ENCODE assay signal across 30 mouse cellular contexts in the genomic region with DNA sequence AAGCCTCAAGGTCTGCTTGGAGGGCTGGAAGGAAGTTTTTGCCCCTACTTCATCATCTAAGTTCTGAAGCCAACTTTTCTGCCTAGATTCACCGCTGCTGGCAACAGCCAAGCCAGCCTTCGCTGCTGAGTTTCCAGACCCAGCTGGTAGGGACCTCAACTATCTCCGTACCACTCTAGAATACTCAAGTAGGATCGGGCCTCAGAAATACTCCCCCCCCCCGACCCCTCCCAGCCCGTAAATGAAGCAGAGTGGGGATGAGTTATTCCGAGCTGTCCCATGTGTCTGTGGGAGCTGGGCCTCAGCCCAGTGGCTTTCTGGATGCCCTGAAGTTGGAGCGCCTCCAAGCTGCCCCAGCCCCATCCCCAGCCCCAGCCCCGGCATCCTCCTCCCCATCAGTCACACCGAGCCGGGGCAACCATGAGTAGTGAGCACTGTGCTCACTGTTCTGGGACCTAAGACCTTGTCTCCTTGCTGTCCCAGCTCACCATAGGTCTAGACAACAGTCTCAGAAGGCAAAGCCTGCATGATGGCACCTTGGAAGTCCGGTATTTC.
DNase-seq lines count a peak whose midpoint lies in the region; ATAC-seq and TF ChIP-seq lines count a peak whose summit lies in the region.
"Had no signal": no experiment of that assay in that cellular context is flagged by ENCODE, and none has a peak within 500 bp of the region (broad histone marks: within the 10 kb centered on the region; RNA-seq: fewer than 3 reads in every experiment).

No protein-coding gene starts in this region.

- H3K4me1 ChIP-seq in hindbrain, embryonic 15.5 days (replicated peaks), result peaks cover 15% of the 10 kb centered on the region
- peaks cover 32% of the 10 kb centered on the region for H3K4me1 ChIP-seq in hindbrain, embryonic 12.5 days
- peaks cover 9% of the 10 kb centered on the region for H3K4me1 ChIP-seq in midbrain, embryonic 15.5 days
- peaks cover 10% of the 10 kb centered on the region; the same call in 1 of the 2 replicates for H3K4me1 ChIP-seq in midbrain, embryonic 14.5 days (ENCODE audit: control insufficient read depth, insufficient read depth, low read length)
- H3K4me1 ChIP-seq in hindbrain, postnatal 0 days (ENCODE audit: insufficient read depth, low read length), result peaks cover 15% of the 10 kb centered on the region
- peaks cover 5% of the 10 kb centered on the region for H3K4me1 ChIP-seq in neural tube, embryonic 14.5 days (ENCODE audit: control insufficient read depth, insufficient read depth, low read length)
- H3K4me1 ChIP-seq: forebrain, embryonic 13.5 days had no signal

- no peaks in the 10 kb centered on the region for H3K36me3 ChIP-seq in hindbrain, embryonic 15.5 days
- H3K36me3 ChIP-seq in hindbrain, embryonic 12.5 days, result no peaks in the 10 kb centered on the region
- no peaks in the 10 kb centered on the region for H3K36me3 ChIP-seq in midbrain, embryonic 15.5 days (replicated peaks)
- H3K36me3 ChIP-seq in midbrain, embryonic 14.5 days (ENCODE audit: control insufficient read depth, insufficient read depth, low read length), result no peaks in the 10 kb centered on the region
- H3K36me3 ChIP-seq in hindbrain, postnatal 0 days (ENCODE audit: insufficient read depth, low read length), result no peaks in the 10 kb centered on the region
- no peaks in the 10 kb centered on the region for H3K36me3 ChIP-seq in neural tube, embryonic 14.5 days (ENCODE audit: control insufficient read depth, insufficient read depth, low read length)
- H3K36me3 ChIP-seq: embryonic facial prominence, embryonic 10.5 days; embryonic facial prominence, embryonic 15.5 days; heart, embryonic 13.5 days; kidney, embryonic 15.5 days; lung, embryonic 15.5 days had no signal

- DNase-seq in midbrain, embryonic 14.5 days, result no peak
- DNase-seq in hindbrain, postnatal 0 days (ENCODE audit: low spot score), result peak; percentile 52
- DNase-seq in thymus, postnatal 14 days, result no peak
- no peak for DNase-seq in heart, postnatal 4 days
- DNase-seq: adrenal gland, adult 8-10 months; cerebellum, adult 8-10 months; cerebellum, postnatal 25 days; gastrocnemius, postnatal 10 days; heart, postnatal 10 days; kidney, adult 11 months; kidney, postnatal 36 days; lung, postnatal 36 days; right cerebral cortex, adult 18-20 months; right cerebral cortex, postnatal 4 days; thymus, adult 18-20 months; thymus, postnatal 36 days had no signal

- H3K4me2 ChIP-seq in hindbrain, embryonic 15.5 days, result no peak overlapping the region
- H3K4me2 ChIP-seq in hindbrain, embryonic 12.5 days (replicated peaks), result no peak overlapping the region
- H3K4me2 ChIP-seq in midbrain, embryonic 15.5 days, result no peak overlapping the region
- no peak overlapping the region for H3K4me2 ChIP-seq in midbrain, embryonic 14.5 days (ENCODE audit: low read length)
- no peak overlapping the region for H3K4me2 ChIP-seq in hindbrain, postnatal 0 days (ENCODE audit: low read depth, low read length)
- H3K4me2 ChIP-seq in neural tube, embryonic 14.5 days (ENCODE audit: low read depth, low read length), result no peak overlapping the region
- H3K4me2 ChIP-seq: embryonic facial prominence, embryonic 15.5 days; forebrain, embryonic 13.5 days; heart, embryonic 13.5 days; kidney, embryonic 15.5 days; liver, embryonic 11.5 days; lung, embryonic 15.5 days had no signal

- no peak overlapping the region for H3K4me3 ChIP-seq in hindbrain, embryonic 15.5 days
- no peak overlapping the region for H3K4me3 ChIP-seq in hindbrain, embryonic 12.5 days
- no peak overlapping the region for H3K4me3 ChIP-seq in midbrain, embryonic 15.5 days
- no peak overlapping the region for H3K4me3 ChIP-seq in midbrain, embryonic 14.5 days (replicated peaks; ENCODE audit: low read depth, low read length)
- no peak overlapping the region for H3K4me3 ChIP-seq in hindbrain, postnatal 0 days (ENCODE audit: low read length)
- H3K4me3 ChIP-seq in neural tube, embryonic 14.5 days (ENCODE audit: low read depth, low read length), result no peak overlapping the region
- H3K4me3 ChIP-seq: embryonic facial prominence, embryonic 10.5 days; embryonic facial prominence, embryonic 15.5 days; forebrain, embryonic 13.5 days; heart, embryonic 13.5 days; kidney, embryonic 15.5 days; layer of hippocampus, adult 2 months; lung, embryonic 15.5 days had no signal

- TF ChIP-seq CTCF in hindbrain, postnatal 0 days (IDR thresholded peaks at IDR 0.05; ENCODE audit: low read depth), result no peak

- H3K27ac ChIP-seq in hindbrain, embryonic 15.5 days (replicated peaks), result no peak overlapping the region
- H3K27ac ChIP-seq in hindbrain, embryonic 12.5 days, result no peak overlapping the region
- H3K27ac ChIP-seq in midbrain, embryonic 15.5 days, result no peak overlapping the region
- no peak overlapping the region for H3K27ac ChIP-seq in midbrain, embryonic 14.5 days (replicated peaks; ENCODE audit: low read depth, low read length)
- H3K27ac ChIP-seq in hindbrain, postnatal 0 days, result 0 out of 2 replicates have a peak overlapping the region, but pooled peaks have one; percentile 20
- H3K27ac ChIP-seq in neural tube, embryonic 14.5 days (ENCODE audit: low read depth, low read length), result no peak overlapping the region
- H3K27ac ChIP-seq: embryonic facial prominence, embryonic 10.5 days; embryonic facial prominence, embryonic 15.5 days; forebrain, embryonic 13.5 days; heart, embryonic 13.5 days; kidney, embryonic 15.5 days; layer of hippocampus, adult 2 months; lung, embryonic 15.5 days; stomach, postnatal 0 days had no signal

- peak; percentile 76 for ATAC-seq in hindbrain, embryonic 15.5 days (ENCODE audit: low FRiP score, low read depth)
- ATAC-seq in hindbrain, embryonic 12.5 days (ENCODE audit: low FRiP score), result no peak
- peak; percentile 51; the same call in 1 of the 2 replicates for ATAC-seq in midbrain, embryonic 15.5 days (replicated peaks)
- no peak for ATAC-seq in midbrain, embryonic 14.5 days (ENCODE audit: low FRiP score, low TSS enrichment)
- peak; percentile 58; the same call in 1 of the 2 replicates for ATAC-seq in hindbrain, postnatal 0 days
- peak; percentile 74; the same call in 1 of the 2 replicates for ATAC-seq in neural tube, embryonic 14.5 days (ENCODE audit: low read depth)
- ATAC-seq: activated CD4-positive, CD25-positive, alpha-beta regulatory T cell, adult 4 months; forebrain, embryonic 13.5 days had no signal

- 58% methylated on average over 12 of the region's 12 CpGs for WGBS in hindbrain, embryonic 15.5 days
- 77% methylated on average over 12 of the region's 12 CpGs for WGBS in hindbrain, embryonic 12.5 days
- WGBS in midbrain, embryonic 15.5 days, result 68% methylated on average over 12 of the region's 12 CpGs
- 71% methylated on average over 12 of the region's 12 CpGs for WGBS in midbrain, embryonic 14.5 days
- WGBS in hindbrain, postnatal 0 days, result 44% methylated on average over 12 of the region's 12 CpGs
- 57% methylated on average over 12 of the region's 12 CpGs for WGBS in neural tube, embryonic 14.5 days

- H3K9me3 ChIP-seq in hindbrain, embryonic 15.5 days, result no peaks in the 10 kb centered on the region
- H3K9me3 ChIP-seq in hindbrain, embryonic 12.5 days (replicated peaks), result no peaks in the 10 kb centered on the region
- no peaks in the 10 kb centered on the region for H3K9me3 ChIP-seq in midbrain, embryonic 15.5 days
- H3K9me3 ChIP-seq in midbrain, embryonic 14.5 days (ENCODE audit: control insufficient read depth, low read length), result no peaks in the 10 kb centered on the region
- no peaks in the 10 kb centered on the region for H3K9me3 ChIP-seq in hindbrain, postnatal 0 days (ENCODE audit: low read length)
- no peaks in the 10 kb centered on the region for H3K9me3 ChIP-seq in neural tube, embryonic 14.5 days (ENCODE audit: control insufficient read depth, low read length)
- H3K9me3 ChIP-seq: embryonic facial prominence, embryonic 10.5 days; embryonic facial prominence, embryonic 15.5 days; forebrain, embryonic 13.5 days; heart, embryonic 13.5 days; kidney, embryonic 15.5 days; lung, embryonic 15.5 days had no signal

- H3K9ac ChIP-seq in hindbrain, embryonic 15.5 days, result no peak overlapping the region
- H3K9ac ChIP-seq in hindbrain, embryonic 12.5 days, result no peak overlapping the region
- H3K9ac ChIP-seq in midbrain, embryonic 15.5 days, result no peak overlapping the region
- H3K9ac ChIP-seq in midbrain, embryonic 14.5 days (replicated peaks; ENCODE audit: low read length), result no peak overlapping the region
- no peak overlapping the region for H3K9ac ChIP-seq in hindbrain, postnatal 0 days (replicated peaks; ENCODE audit: low read length)
- H3K9ac ChIP-seq in neural tube, embryonic 14.5 days (replicated peaks; ENCODE audit: low read depth, low read length), result no peak overlapping the region
- H3K9ac ChIP-seq: embryonic facial prominence, embryonic 15.5 days; forebrain, embryonic 13.5 days; heart, embryonic 13.5 days; kidney, embryonic 15.5 days; lung, embryonic 15.5 days had no signal

- peaks cover 5% of the 10 kb centered on the region; the same call in 1 of the 2 replicates for H3K27me3 ChIP-seq in hindbrain, embryonic 15.5 days
- peaks cover 77% of the 10 kb centered on the region for H3K27me3 ChIP-seq in hindbrain, embryonic 12.5 days
- peaks cover 40% of the 10 kb centered on the region for H3K27me3 ChIP-seq in midbrain, embryonic 15.5 days (replicated peaks)
- peaks cover 36% of the 10 kb centered on the region for H3K27me3 ChIP-seq in midbrain, embryonic 14.5 days (ENCODE audit: control insufficient read depth, insufficient read depth, low read length)
- no peaks in the 10 kb centered on the region for H3K27me3 ChIP-seq in hindbrain, postnatal 0 days (ENCODE audit: insufficient read depth, low read length)
- H3K27me3 ChIP-seq in neural tube, embryonic 14.5 days (ENCODE audit: control insufficient read depth, insufficient read depth, low read length), result peaks cover 17% of the 10 kb centered on the region; the same call in 1 of the 2 replicates
- H3K27me3 ChIP-seq: embryonic facial prominence, embryonic 15.5 days; lung, embryonic 15.5 days had no signal

Comparison
In these comparisons a context has a peak if more than half of its experiments do, and no peak if none do; other contexts are left out.
1. ATAC-seq: peak in hindbrain, embryonic 15.5 days (single experiment), midbrain, embryonic 15.5 days (single experiment), hindbrain, postnatal 0 days (single experiment) and neural tube, embryonic 14.5 days (single experiment); none in hindbrain, embryonic 12.5 days (single experiment) and midbrain, embryonic 14.5 days (single experiment).